Mouse (Mus musculus) left cerebral cortex, adult 8-10 months (tissue): ENCODE data around the gene Tmem207. TPM values are rescaled to one million over a fixed set of nuclear protein-coding genes. Genes with fewer than 3 reads are reported as not detected.

Source experiments
- DNase-seq, 2 experiments: peaks; one replicate each; pipeline ENCODE4 v3.0.0; 2022; ENCODE audit warnings: low spot score in 2 of 2
- total RNA-seq, 4 experiments: library from RNA; stranded (reverse); gene quantifications; 2 replicates each; pipeline ENCODE4 v1.2.4; 2022

Tmem207 gene
- total RNA-seq, 4 experiments from 2014 or later = not detected

GRCm38 (mm10) chr16:26456182-26456581 lies 70.4 kb downstream of the Tmem207 start:
- DNase-seq = no peak

GRCm38 (mm10) chr16:26454163-26454562 lies 72.4 kb downstream of the Tmem207 start:
- DNase-seq = no peak

Other genes with a start within 250 kb of the Tmem207 start
- 1 to 10 TPM; 1.2 to 2.7 (median 2.1) TPM for gene Cldn1, start 154.9 kb downstream of the Tmem207 start, total RNA-seq
- not detected for gene Cldn16, start 63.6 kb downstream of the Tmem207 start, total RNA-seq
- 10 to 100 TPM; 31.5 to 35.6 (median 34.4) TPM for gene Il1rap, start 54.9 kb upstream of the Tmem207 start, total RNA-seq